Mouse (Mus musculus) liver, embryonic 14.5 days (tissue): Measurements from ENCODE around the gene Ube3b.

ENCODE experiments used
- CTCF ChIP-seq: IDR thresholded peaks from 2 replicates; pipeline ENCODE4 v1.5.1; 2016; ENCODE audit warnings: antibody characterized with exemption, low read depth, control low read depth
- EP300 ChIP-seq: IDR thresholded peaks from 2 replicates; pipeline ENCODE4 v1.6.1; 2016; ENCODE audit warnings: antibody characterized with exemption, low read depth

DNA sequence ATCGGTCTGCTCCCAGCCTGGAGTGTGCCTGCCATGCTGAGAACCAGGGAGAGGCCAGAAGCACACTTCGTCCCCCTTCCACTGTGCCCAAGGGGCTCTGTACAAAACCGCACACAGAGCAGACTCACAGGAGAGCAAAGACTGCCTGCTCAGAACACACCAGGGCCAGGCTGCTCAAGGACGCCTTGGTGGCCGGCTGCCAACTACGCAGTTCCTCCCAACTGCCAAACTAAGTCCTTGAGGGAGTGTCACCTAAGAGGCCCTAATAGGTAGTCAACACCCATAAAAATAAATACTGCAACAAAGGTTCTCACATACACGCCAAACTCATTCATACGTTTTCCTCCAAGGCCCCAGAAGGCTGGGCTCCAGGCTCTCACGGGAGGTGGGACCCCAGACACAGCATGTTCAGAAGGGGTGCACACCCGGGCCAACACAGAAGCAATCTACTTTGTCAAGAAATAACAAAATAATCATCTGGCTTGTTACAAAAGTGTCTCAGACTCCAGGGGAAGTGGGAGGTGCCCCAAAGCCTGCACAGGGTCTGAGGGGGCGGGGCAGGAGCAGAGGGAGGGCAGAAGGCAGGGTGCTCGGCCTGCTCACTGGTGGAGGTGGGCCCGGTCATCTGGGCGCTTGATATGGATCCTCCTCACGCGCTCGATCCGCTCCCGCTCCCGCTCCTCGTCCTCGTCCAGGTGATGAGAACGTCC lies 15.2 kb upstream of the Ube3b start:
- no peak for TF ChIP-seq CTCF
- no peak for TF ChIP-seq EP300
